Mouse (Mus musculus): ENCODE results near the gene Sox4.

Sox4 gene

GRCm38 (mm10) chr13:28953581-28953991, at the start of gene Sox4:
Gene Sox4, minus strand, starts transcription at chr13:28953713.
- DNase-seq (ENCODE audit: low spot score): peak; percentile 97

GRCm38 (mm10) chr13:28991899-28992664, 38.6 kb upstream of the Sox4 start:
- peak; percentile 67 for DNase-seq (ENCODE audit: low spot score)

- DNase-seq (ENCODE audit: low spot score): peak; percentile 71
Measured at GRCm38 (mm10) chr13:28988751-28989703, 35.5 kb upstream of the Sox4 start.

GRCm38 (mm10) chr13:28980681-28981080, 27.2 kb upstream of the Sox4 start:
- DNase-seq (ENCODE audit: low spot score): no peak

- DNase-seq (ENCODE audit: low spot score): no peak
Measured at GRCm38 (mm10) chr13:28975011-28975410, 21.5 kb upstream of the Sox4 start.

- DNase-seq (ENCODE audit: low spot score): no peak
Measured at GRCm38 (mm10) chr13:28974597-28974996, 21.1 kb upstream of the Sox4 start.

- no peak for DNase-seq (ENCODE audit: low spot score)
Measured at GRCm38 (mm10) chr13:28960916-28961315, 7.4 kb upstream of the Sox4 start.

- peak; percentile 88 for DNase-seq (ENCODE audit: low spot score)
Measured at GRCm38 (mm10) chr13:28959458-28959978, 6.0 kb upstream of the Sox4 start.

GRCm38 (mm10) chr13:28959068-28959440, 5.5 kb upstream of the Sox4 start:
- DNase-seq (ENCODE audit: low spot score): no peak

GRCm38 (mm10) chr13:28958211-28959067, 4.9 kb upstream of the Sox4 start:
- peak; percentile 63 for DNase-seq (ENCODE audit: low spot score)

GRCm38 (mm10) chr13:28957765-28958164, 4.3 kb upstream of the Sox4 start:
- DNase-seq (ENCODE audit: low spot score): peak; percentile 94

GRCm38 (mm10) chr13:28952576-28953571, 639 bp downstream of the Sox4 start:
- peak; percentile 61 for DNase-seq (ENCODE audit: low spot score)

- DNase-seq (ENCODE audit: low spot score): peak; percentile 24
Measured at GRCm38 (mm10) chr13:28951691-28952575, 1.6 kb downstream of the Sox4 start.

GRCm38 (mm10) chr13:28950623-28951491, 2.7 kb downstream of the Sox4 start:
- DNase-seq (ENCODE audit: low spot score): peak; percentile 39

- DNase-seq (ENCODE audit: low spot score): peak; percentile 32
Measured at GRCm38 (mm10) chr13:28950266-28950622, 3.3 kb downstream of the Sox4 start.

- DNase-seq (ENCODE audit: low spot score): no peak
Measured at GRCm38 (mm10) chr13:28949279-28949915, 4.1 kb downstream of the Sox4 start.

GRCm38 (mm10) chr13:28948541-28948940, 5.0 kb downstream of the Sox4 start:
- DNase-seq (ENCODE audit: low spot score): peak; percentile 26
